Mouse (Mus musculus) mouse trophoblast stem cell (cell line): ENCODE data around the gene Dok3.

Experiments used
- in situ Hi-C, 2 experiments: fragments of 300-500 bp; cut with MseI, MboI; formaldehyde crosslinking; loops; 2 replicates in 1 of 2; 3 replicates in 1 of 2; pipeline ENCODE4 v1.15.1; 2025

The Dok3 gene

DNA sequence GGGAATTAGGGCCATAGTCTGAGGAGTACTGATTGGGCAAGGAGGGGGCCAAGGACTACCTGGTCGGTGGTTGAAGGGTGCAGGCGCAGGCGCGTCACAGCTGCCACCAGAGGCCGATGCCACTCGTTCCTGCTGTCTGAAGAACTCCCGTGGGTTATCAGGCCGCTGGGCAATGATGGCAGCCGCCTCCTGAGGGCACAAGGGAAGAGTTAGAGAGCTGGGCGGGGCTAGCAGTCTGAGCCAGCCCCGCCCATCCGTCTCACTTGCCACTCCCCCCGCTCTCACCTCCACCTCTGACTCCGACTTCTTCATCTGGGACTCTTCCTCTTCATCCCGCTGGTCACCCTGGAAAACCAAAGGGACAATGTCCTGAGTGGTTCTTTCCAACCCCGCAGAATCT, 51.6 kb downstream of the Dok3 start:
- in situ Hi-C loops = loop anchor here (5.0 kb wide), 2 partner anchors 40 to 45 kb away; no protein-coding TSS in a partner anchor

DNA sequence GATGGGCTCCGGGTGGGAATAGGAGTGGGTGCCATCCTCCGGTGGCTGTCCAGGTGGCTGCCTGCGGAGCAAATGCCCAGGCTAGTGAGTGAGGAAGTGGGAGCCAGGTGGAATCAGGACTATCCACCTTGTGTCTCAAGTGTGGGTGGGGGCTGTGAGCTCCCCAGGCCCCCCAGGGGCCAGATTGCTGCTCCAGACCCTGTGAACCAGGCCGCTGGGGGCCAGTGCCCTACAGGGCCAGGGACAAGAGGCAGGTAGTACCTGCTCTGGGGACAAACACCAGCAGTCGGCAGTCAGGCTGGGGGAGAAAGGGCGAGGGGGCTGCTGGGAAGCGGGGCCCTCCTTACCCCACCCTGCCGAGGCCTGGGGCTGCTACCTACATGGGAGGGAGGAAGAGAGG, 52.8 kb downstream of the Dok3 start:
- in situ Hi-C loops = loop anchor here (5.0 kb wide), 2 partner anchors 41 to 46 kb away; no protein-coding TSS in a partner anchor

GRCm38 (mm10) chr13:55475750-55476149, 53.3 kb downstream of the Dok3 start:
- in situ Hi-C loops = loop anchor here (5.0 kb wide), 2 partner anchors 42 to 47 kb away; no protein-coding TSS in a partner anchor

- in situ Hi-C loops = loop anchor here (5.0 kb wide), 2 partner anchors 43 to 48 kb away; no protein-coding TSS in a partner anchor
Measured at GRCm38 (mm10) chr13:55474621-55475069, 54.5 kb downstream of the Dok3 start.

DNA sequence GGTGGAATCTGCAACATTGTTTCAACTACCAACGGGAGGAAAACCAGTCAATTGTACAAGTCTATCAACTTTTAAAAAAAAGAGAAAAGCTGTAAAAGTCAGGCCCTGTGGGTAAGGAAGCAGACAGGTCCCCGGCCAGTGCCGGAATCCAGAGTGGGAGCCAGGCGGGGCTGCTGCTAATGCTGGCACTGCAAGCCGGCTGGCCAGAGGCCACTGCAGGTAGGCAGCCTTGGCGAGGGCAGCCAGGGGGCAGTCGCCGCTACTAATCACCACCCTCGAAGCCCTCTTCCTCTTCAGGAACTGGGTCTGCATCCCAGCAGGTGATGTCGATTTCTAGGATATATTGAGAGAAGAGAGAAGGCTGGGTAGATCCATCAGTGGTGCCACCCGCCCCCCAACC, 55.1 kb downstream of the Dok3 start:
- in situ Hi-C loops = no loop called here
